Mouse (Mus musculus): Measurements from ENCODE around the gene Cenpq. TPM values are rescaled to one million over a fixed set of nuclear protein-coding genes. Genes with fewer than 3 reads are reported as not detected.

The Cenpq gene
- total RNA-seq, 2 experiments from 2014 or later, result 49.8 to 56.3 TPM

Other genes with a start within 250 kb of the Cenpq start
- gene Esp1, start 207.9 kb downstream of the Cenpq start, total RNA-seq (2015), result not detected in 2 replicates
- not detected in 2 replicates for gene Esp1, start 207.9 kb downstream of the Cenpq start, total RNA-seq (2017)
- 0.54 TPM in 1 of 2 replicates, not detected in the other for gene Crisp2, start 128.0 kb downstream of the Cenpq start, total RNA-seq (2015)
- gene Crisp2, start 128.0 kb downstream of the Cenpq start, total RNA-seq (2017), result 0.29 and 0.78 TPM in 2 replicates
- gene Rhag, start 123.9 kb downstream of the Cenpq start, total RNA-seq (2015), result 16.4 and 24.2 TPM in 2 replicates
- 5.7 and 7.8 TPM in 2 replicates for gene Rhag, start 123.9 kb downstream of the Cenpq start, total RNA-seq (2017)
- 0.94 and 1.2 TPM in 2 replicates for gene 9130008F23Rik, start 54.5 kb downstream of the Cenpq start, total RNA-seq (2015)
- 3.2 and 6.0 TPM in 2 replicates for gene 9130008F23Rik, start 54.5 kb downstream of the Cenpq start, total RNA-seq (2017)
- not detected in 2 replicates for gene Glyatl3, start 20.7 kb downstream of the Cenpq start, total RNA-seq (2015)
- not detected in 2 replicates for gene Glyatl3, start 20.7 kb downstream of the Cenpq start, total RNA-seq (2017)
- gene Mut, start 362 bp downstream of the Cenpq start, total RNA-seq (2015), result 20.8 and 22.2 TPM in 2 replicates
- 26.7 and 33.2 TPM in 2 replicates for gene Mut, start 362 bp downstream of the Cenpq start, total RNA-seq (2017)

All from megakaryocyte progenitor cell, adult 5-6 weeks (primary cell).